Mouse (Mus musculus) urinary bladder, postnatal 0 days (tissue): ENCODE measurements around the gene Fmo3. TPM values are rescaled to one million over a fixed set of nuclear protein-coding genes. Genes with fewer than 3 reads are reported as not detected.

Source experiments
- polyA plus RNA-seq: library from polyadenylated mRNA; unstranded; fragments of >200 nt; fragmentation: Nextera tagmentation; extraction: Ambion mirVana; gene quantifications from 2 replicates; pipeline ENCODE4 v1.2.1, GENCODE M21; 2015

Gene Fmo3
- 0.07 TPM in 2 replicates for polyA plus RNA-seq

GRCm38 (mm10) chr1:162984428-162984827 lies at the start of gene Fmo3:
TSS of gene Fmo3 (minus strand) at chr1:162984528.

GRCm38 (mm10) chr1:162937415-162937814 lies 46.9 kb downstream of the Fmo3 start, which contains the start of gene Fmo6:
TSS of gene Fmo6 (minus strand) at chr1:162937515.

Other genes with a start within 250 kb of the Fmo3 start
- 63.8 and 74.3 TPM in 2 replicates for gene Prrc2c, start 244.0 kb downstream of the Fmo3 start, polyA plus RNA-seq
- 0.33 and 0.45 TPM in 2 replicates for gene Fmo4, start 170.6 kb downstream of the Fmo3 start, polyA plus RNA-seq
- gene Fmo1, start 117.9 kb downstream of the Fmo3 start, polyA plus RNA-seq, result 19.1 and 24.1 TPM in 2 replicates
- gene Fmo2, start 85.8 kb downstream of the Fmo3 start, polyA plus RNA-seq, result 22.6 and 24.5 TPM in 2 replicates
- 0.12 TPM in 1 of 2 replicates, not detected in the other for gene Fmo6, start 47.0 kb downstream of the Fmo3 start, polyA plus RNA-seq
- gene Mroh9, start 101.1 kb upstream of the Fmo3 start, polyA plus RNA-seq, result not detected in 2 replicates